Mouse (Mus musculus) cerebellum, adult 2 months (tissue): Measurements from ENCODE around the gene Dlgap1.

Source experiments
- CTCF ChIP-seq: fragments of 200-500 bp; IDR thresholded peaks from 2 replicates; pipeline ENCODE4 v1.5.1; 2011; ENCODE audit warnings: low read depth, mild to moderate bottlenecking, control low read depth, low read length, moderate library complexity, borderline replicate concordance; ENCODE audit not compliant: insufficient read depth
- POLR2A ChIP-seq: fragments of 200-500 bp; IDR thresholded peaks from 2 replicates; pipeline ENCODE4 v1.6.1; 2011; ENCODE audit warnings: low read length, control low read depth, borderline replicate concordance; ENCODE audit not compliant: insufficient read depth

- TF ChIP-seq CTCF = no peak
- no peak for TF ChIP-seq POLR2A
Measured at GRCm38 (mm10) chr17:70810795-70811194, 841.9 kb downstream of the Dlgap1 start.
